Mouse (Mus musculus) heart, postnatal 0 days (tissue): Measurements from ENCODE around the gene Arl4a.

ENCODE experiments used
- CTCF ChIP-seq: IDR thresholded peaks from 2 replicates; pipeline ENCODE4 v1.5.1; 2016; ENCODE audit warnings: antibody characterized with exemption, control low read depth, low read depth
- EP300 ChIP-seq: IDR thresholded peaks from 2 replicates; pipeline ENCODE4 v1.6.1; 2016; ENCODE audit warnings: antibody characterized with exemption, low read depth

GRCm38 (mm10) chr12:39992767-39993302, 45.0 kb downstream of the Arl4a start:
- TF ChIP-seq EP300 (no peak), CTCF (no peak)
